Mouse (Mus musculus): Measurements from ENCODE around the gene Tnip1. TPM values are rescaled to one million over a fixed set of nuclear protein-coding genes. Genes with fewer than 3 reads are reported as not detected.

Tnip1 gene
- 8.8 and 10.0 TPM in 2 replicates for polyA plus RNA-seq (2016; fragmentation: Nextera tagmentation; extraction: Ambion mirVana)

- H3K4me1 ChIP-seq: peaks cover 15% of the 10 kb centered on the region; the same call in 1 of the 2 replicates
- H3K27ac ChIP-seq: peak within 1 kb of the TSS; percentile 22; the same call in 1 of the 2 replicates
- H3K36me3 ChIP-seq (replicated peaks): no peaks in the 10 kb centered on the region
- WGBS: 42% methylated on average over 6 of the region's 6 CpGs
- no peaks in the 10 kb centered on the region for H3K27me3 ChIP-seq (ENCODE audit: poor library complexity, severe bottlenecking)
- H3K9me3 ChIP-seq: no peaks in the 10 kb centered on the region
- no peak within 1 kb of the TSS for H3K4me3 ChIP-seq
- DNase-seq (ENCODE audit: extremely low spot score, low spot score): no peak
These were observed at the start of gene Tnip1 for GRCm38 (mm10) chr11:54962810-54963209. Gene Tnip1 (minus strand): TSS chr11:54962917.

- DNase-seq (ENCODE audit: extremely low spot score, low spot score): no peak
- H3K27me3 ChIP-seq (ENCODE audit: poor library complexity, severe bottlenecking): no peaks in the 10 kb centered on the region
- no peaks in the 10 kb centered on the region for H3K9me3 ChIP-seq
- H3K27ac ChIP-seq: no peak overlapping the region
- peaks cover 3% of the 10 kb centered on the region; the same call in 1 of the 2 replicates for H3K4me1 ChIP-seq
- WGBS: 94% methylated on average over 3 of the region's 3 CpGs
- H3K4me3 ChIP-seq: no peak overlapping the region
- peaks cover 26% of the 10 kb centered on the region for H3K36me3 ChIP-seq (replicated peaks)
These were observed 48.7 kb upstream of the Tnip1 start for GRCm38 (mm10) chr11:55011440-55011839.

- no peaks in the 10 kb centered on the region for H3K9me3 ChIP-seq
- H3K4me3 ChIP-seq: no peak overlapping the region
- DNase-seq (ENCODE audit: extremely low spot score, low spot score): no peak
- no peaks in the 10 kb centered on the region for H3K27me3 ChIP-seq (ENCODE audit: poor library complexity, severe bottlenecking)
- H3K27ac ChIP-seq: no peak overlapping the region
- H3K36me3 ChIP-seq (replicated peaks): peaks cover 21% of the 10 kb centered on the region; the same call in 1 of the 2 replicates
- 0 out of 2 replicates have a peak, but pooled peaks cover 3% of the 10 kb centered on the region for H3K4me1 ChIP-seq
- 90% methylated on average over 6 of the region's 6 CpGs for WGBS
These were observed 45.5 kb upstream of the Tnip1 start for GRCm38 (mm10) chr11:55008230-55008629.

- Histone ChIP-seq H3K27ac (no peak overlapping the region), H3K9me3 (peaks cover 6% of the 10 kb centered on the region; the same call in 1 of the 2 replicates), H3K4me3 (no peak overlapping the region), H3K27me3 (ENCODE audit: poor library complexity, severe bottlenecking) (no peaks in the 10 kb centered on the region), H3K4me1 (no peaks in the 10 kb centered on the region), H3K36me3 (replicated peaks) (peaks cover 28% of the 10 kb centered on the region)
- DNase-seq (ENCODE audit: extremely low spot score, low spot score): no peak
- WGBS: 84% methylated on average over 5 of the region's 5 CpGs
These were observed 43.0 kb upstream of the Tnip1 start for GRCm38 (mm10) chr11:55005684-55006083.

- Histone ChIP-seq H3K4me1 (no peaks in the 10 kb centered on the region), H3K4me3 (no peak overlapping the region), H3K9me3 (peaks cover 6% of the 10 kb centered on the region; the same call in 1 of the 2 replicates), H3K27ac (no peak overlapping the region), H3K36me3 (replicated peaks) (peaks cover 31% of the 10 kb centered on the region), H3K27me3 (ENCODE audit: poor library complexity, severe bottlenecking) (no peaks in the 10 kb centered on the region)
- DNase-seq (ENCODE audit: extremely low spot score, low spot score): no peak
- WGBS: 85% methylated on average over 7 of the region's 7 CpGs
These were observed 42.3 kb upstream of the Tnip1 start for GRCm38 (mm10) chr11:55004970-55005502.

GRCm38 (mm10) chr11:54998708-54999107 lies 36.0 kb upstream of the Tnip1 start:
- no peak overlapping the region for H3K4me3 ChIP-seq
- peaks cover 15% of the 10 kb centered on the region for H3K4me1 ChIP-seq
- 48% methylated on average over 2 of the region's 2 CpGs for WGBS
- H3K27me3 ChIP-seq (ENCODE audit: poor library complexity, severe bottlenecking): no peaks in the 10 kb centered on the region
- peaks cover 6% of the 10 kb centered on the region; the same call in 1 of the 2 replicates for H3K9me3 ChIP-seq
- 0 out of 2 replicates have a peak overlapping the region, but pooled peaks have one; percentile 35 for H3K27ac ChIP-seq
- DNase-seq (ENCODE audit: extremely low spot score, low spot score): no peak
- H3K36me3 ChIP-seq (replicated peaks): peaks cover 15% of the 10 kb centered on the region

GRCm38 (mm10) chr11:54998284-54998683 lies 35.6 kb upstream of the Tnip1 start:
- H3K27ac ChIP-seq: no peak overlapping the region
- peaks cover 6% of the 10 kb centered on the region; the same call in 1 of the 2 replicates for H3K9me3 ChIP-seq
- 4% methylated on average over 12 of the region's 12 CpGs for WGBS
- DNase-seq (ENCODE audit: extremely low spot score, low spot score): peak; percentile 71
- no peaks in the 10 kb centered on the region for H3K27me3 ChIP-seq (ENCODE audit: poor library complexity, severe bottlenecking)
- peaks cover 15% of the 10 kb centered on the region for H3K36me3 ChIP-seq (replicated peaks)
- H3K4me1 ChIP-seq: peaks cover 15% of the 10 kb centered on the region
- no peak overlapping the region for H3K4me3 ChIP-seq

GRCm38 (mm10) chr11:54996176-54996575 lies 33.5 kb upstream of the Tnip1 start:
- Histone ChIP-seq H3K4me1 (peaks cover 15% of the 10 kb centered on the region), H3K36me3 (replicated peaks) (peaks cover 10% of the 10 kb centered on the region)
- 67% methylated on average over 7 of the region's 7 CpGs for WGBS

GRCm38 (mm10) chr11:54989920-54990319 lies 27.2 kb upstream of the Tnip1 start:
- Histone ChIP-seq H3K4me1 (no peaks in the 10 kb centered on the region), H3K4me3 (no peak overlapping the region), H3K27me3 (ENCODE audit: poor library complexity, severe bottlenecking) (no peaks in the 10 kb centered on the region), H3K27ac (no peak overlapping the region), H3K36me3 (replicated peaks) (0 out of 2 replicates have a peak, but pooled peaks cover 4% of the 10 kb centered on the region), H3K9me3 (0 out of 2 replicates have a peak, but pooled peaks cover 4% of the 10 kb centered on the region)
- DNase-seq (ENCODE audit: extremely low spot score, low spot score): no peak

More at GRCm38 (mm10) chr11:54996176-54996575, 33.5 kb upstream of the Tnip1 start:
- Histone ChIP-seq H3K4me3 (no peak overlapping the region), H3K27me3 (ENCODE audit: poor library complexity, severe bottlenecking) (no peaks in the 10 kb centered on the region), H3K9me3 (peaks cover 5% of the 10 kb centered on the region; the same call in 1 of the 2 replicates), H3K27ac (peak overlapping the region; percentile 30; the same call in 1 of the 2 replicates)
- DNase-seq (ENCODE audit: extremely low spot score, low spot score): no peak

- DNase-seq (ENCODE audit: extremely low spot score, low spot score): no peak
- Histone ChIP-seq H3K36me3 (replicated peaks) (0 out of 2 replicates have a peak, but pooled peaks cover 4% of the 10 kb centered on the region), H3K27me3 (ENCODE audit: poor library complexity, severe bottlenecking) (no peaks in the 10 kb centered on the region), H3K4me1 (no peaks in the 10 kb centered on the region), H3K9me3 (0 out of 2 replicates have a peak, but pooled peaks cover 4% of the 10 kb centered on the region), H3K27ac (no peak overlapping the region), H3K4me3 (no peak overlapping the region)
- 89% methylated on average over 8 of the region's 8 CpGs for WGBS
These were observed 26.1 kb upstream of the Tnip1 start for GRCm38 (mm10) chr11:54988754-54989349.

- peak; percentile 35 for DNase-seq (ENCODE audit: extremely low spot score, low spot score)
These were observed 25.3 kb upstream of the Tnip1 start for GRCm38 (mm10) chr11:54987974-54988373.

GRCm38 (mm10) chr11:54985086-54985485 lies 22.4 kb upstream of the Tnip1 start:
- Histone ChIP-seq H3K27ac (no peak overlapping the region), H3K36me3 (replicated peaks) (0 out of 2 replicates have a peak, but pooled peaks cover 10% of the 10 kb centered on the region), H3K4me1 (no peaks in the 10 kb centered on the region), H3K9me3 (0 out of 2 replicates have a peak, but pooled peaks cover 4% of the 10 kb centered on the region), H3K4me3 (no peak overlapping the region), H3K27me3 (ENCODE audit: poor library complexity, severe bottlenecking) (no peaks in the 10 kb centered on the region)
- DNase-seq (ENCODE audit: extremely low spot score, low spot score): no peak
- WGBS: 80% methylated on average over 3 of the region's 3 CpGs

More at GRCm38 (mm10) chr11:54987974-54988373, 25.3 kb upstream of the Tnip1 start:
- no peaks in the 10 kb centered on the region for H3K27me3 ChIP-seq (ENCODE audit: poor library complexity, severe bottlenecking)
- no peaks in the 10 kb centered on the region for H3K4me1 ChIP-seq
- H3K36me3 ChIP-seq (replicated peaks): 0 out of 2 replicates have a peak, but pooled peaks cover 4% of the 10 kb centered on the region
- WGBS: 91% methylated on average over 1 of the region's 1 CpGs
- H3K27ac ChIP-seq: no peak overlapping the region
- 0 out of 2 replicates have a peak, but pooled peaks cover 4% of the 10 kb centered on the region for H3K9me3 ChIP-seq
- no peak overlapping the region for H3K4me3 ChIP-seq

GRCm38 (mm10) chr11:54984581-54984980 lies 21.9 kb upstream of the Tnip1 start:
- Histone ChIP-seq H3K4me1 (no peaks in the 10 kb centered on the region), H3K27ac (no peak overlapping the region), H3K4me3 (no peak overlapping the region), H3K9me3 (0 out of 2 replicates have a peak, but pooled peaks cover 4% of the 10 kb centered on the region), H3K36me3 (replicated peaks) (0 out of 2 replicates have a peak, but pooled peaks cover 10% of the 10 kb centered on the region), H3K27me3 (ENCODE audit: poor library complexity, severe bottlenecking) (no peaks in the 10 kb centered on the region)
- WGBS: 62% methylated on average over 4 of the region's 4 CpGs
- no peak for DNase-seq (ENCODE audit: extremely low spot score, low spot score)

Data from forebrain, embryonic 10.5 days (tissue).